In the genomic region with DNA sequence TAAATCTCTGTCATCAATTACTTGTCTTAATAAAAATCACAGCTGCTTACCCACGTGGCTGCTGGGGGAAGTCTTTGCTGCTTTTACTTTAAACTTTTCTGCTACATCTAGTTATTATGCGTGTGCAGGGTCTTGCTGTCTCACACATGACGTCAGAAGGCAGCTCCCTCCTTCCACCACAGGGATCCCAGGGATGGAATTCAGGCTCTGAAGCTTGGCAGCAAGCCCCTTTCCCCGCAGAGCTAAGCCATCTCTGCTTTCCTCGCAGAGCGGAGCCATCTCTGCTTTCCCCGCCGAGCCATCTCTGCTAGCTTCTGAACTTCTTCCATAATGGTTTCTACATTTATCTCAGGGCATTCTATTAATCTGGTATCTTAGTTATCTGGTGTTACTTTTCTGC, we compare ENCODE assay signal across 16 mouse cellular contexts.
DNase-seq lines count a peak whose midpoint lies in the region; ATAC-seq and TF ChIP-seq lines count a peak whose summit lies in the region.
"Had no signal": no experiment of that assay in that cellular context is flagged by ENCODE, and none has a peak within 500 bp of the region (broad histone marks: within the 10 kb centered on the region; RNA-seq: fewer than 3 reads in every experiment).

No protein-coding gene starts in this region.

- H3K9ac ChIP-seq in midbrain, postnatal 0 days (replicated peaks; ENCODE audit: low read length, poor library complexity, severe bottlenecking) = no peak overlapping the region
- no peak overlapping the region for H3K9ac ChIP-seq in midbrain, embryonic 11.5 days (ENCODE audit: low read length)
- H3K9ac ChIP-seq: kidney, embryonic 15.5 days; liver, embryonic 12.5 days; neural tube, embryonic 13.5 days had no signal

- no peaks in the 10 kb centered on the region for H3K9me3 ChIP-seq in midbrain, postnatal 0 days (ENCODE audit: low read length)
- peaks cover 6% of the 10 kb centered on the region; the same call in 1 of the 2 replicates for H3K9me3 ChIP-seq in midbrain, embryonic 11.5 days (ENCODE audit: control insufficient read depth, low read length)
- H3K9me3 ChIP-seq: liver, embryonic 12.5 days had no signal

- H3K4me1 ChIP-seq in midbrain, postnatal 0 days (ENCODE audit: insufficient read depth, low read length) = peaks cover 8% of the 10 kb centered on the region; the same call in 1 of the 2 replicates
- H3K4me1 ChIP-seq in midbrain, embryonic 11.5 days (ENCODE audit: control insufficient read depth, insufficient read depth, low read length) = peaks cover 11% of the 10 kb centered on the region
- peaks cover 11% of the 10 kb centered on the region for H3K4me1 ChIP-seq in kidney, adult 2 months (ENCODE audit: control insufficient read depth, insufficient read depth, low read length)
- H3K4me1 ChIP-seq: liver, embryonic 12.5 days had no signal

- H3K36me3 ChIP-seq in midbrain, postnatal 0 days (ENCODE audit: insufficient read depth, low read length) = no peaks in the 10 kb centered on the region
- no peaks in the 10 kb centered on the region for H3K36me3 ChIP-seq in midbrain, embryonic 11.5 days (ENCODE audit: control insufficient read depth, insufficient read depth, low read length)
- H3K36me3 ChIP-seq in kidney, adult 2 months (ENCODE audit: control insufficient read depth, insufficient read depth, low read length) = no peaks in the 10 kb centered on the region
- H3K36me3 ChIP-seq: liver, embryonic 12.5 days had no signal

- no peak for ATAC-seq in midbrain, postnatal 0 days (ENCODE audit: low FRiP score)
- ATAC-seq in midbrain, embryonic 11.5 days (ENCODE audit: low FRiP score) = no peak
- ATAC-seq: liver, embryonic 12.5 days had no signal

- no peak overlapping the region for H3K27ac ChIP-seq in midbrain, postnatal 0 days (ENCODE audit: low read depth, low read length)
- H3K27ac ChIP-seq in midbrain, embryonic 11.5 days (ENCODE audit: low read depth, low read length) = no peak overlapping the region
- H3K27ac ChIP-seq in kidney, adult 2 months (ENCODE audit: insufficient read depth, low read depth, low read length) = no peak overlapping the region
- H3K27ac ChIP-seq: kidney, embryonic 15.5 days; layer of hippocampus, adult 2 months; liver, embryonic 12.5 days; neural tube, embryonic 13.5 days had no signal

- no peaks in the 10 kb centered on the region for H3K27me3 ChIP-seq in midbrain, postnatal 0 days (ENCODE audit: insufficient read depth, low read length)
- no peaks in the 10 kb centered on the region for H3K27me3 ChIP-seq in midbrain, embryonic 11.5 days (ENCODE audit: control insufficient read depth, insufficient read depth, low read length)
- H3K27me3 ChIP-seq in kidney, adult 2 months (replicated peaks; ENCODE audit: control insufficient read depth, insufficient read depth, low read length) = no peaks in the 10 kb centered on the region
- H3K27me3 ChIP-seq: kidney, embryonic 15.5 days; liver, embryonic 12.5 days; neural tube, embryonic 13.5 days had no signal

- no peak for TF ChIP-seq CTCF in midbrain, postnatal 0 days (IDR thresholded peaks at IDR 0.05)
- TF ChIP-seq CTCF in kidney, adult 2 months (conservative IDR thresholded peaks at IDR 0.05; ENCODE audit: insufficient read depth, insufficient read length, low read depth, low read length) = no peak

- WGBS in midbrain, postnatal 0 days = 52% methylated on average over 8 of the region's 8 CpGs
- 69% methylated on average over 8 of the region's 8 CpGs for WGBS in midbrain, embryonic 11.5 days
- 73% methylated on average over 8 of the region's 8 CpGs for WGBS in kidney, adult 2 months

- no peak overlapping the region; the same call in 1 of the 2 replicates for H3K4me2 ChIP-seq in midbrain, postnatal 0 days (ENCODE audit: low read depth, low read length, poor library complexity, severe bottlenecking)
- no peak overlapping the region for H3K4me2 ChIP-seq in midbrain, embryonic 11.5 days
- H3K4me2 ChIP-seq: heart, embryonic 11.5 days; kidney, embryonic 15.5 days; liver, embryonic 12.5 days; neural tube, embryonic 13.5 days had no signal

- peak; percentile 48 for DNase-seq in gastrocnemius, adult 18-20 months (ENCODE audit: low spot score)
- DNase-seq in gastrocnemius, postnatal 25 days = no peak
- DNase-seq in midbrain, postnatal 0 days (ENCODE audit: low spot score) = peak; percentile 54
- no peak for DNase-seq in midbrain, embryonic 11.5 days (ENCODE audit: low spot score, missing footprints)
- DNase-seq in cerebellum, postnatal 10 days = peak; percentile 74 to 83
- no peak for DNase-seq in adrenal gland, adult 18-20 months (ENCODE audit: low spot score in 2 of 2)
- DNase-seq in kidney, adult 2 months = no peak
- DNase-seq: adrenal gland, postnatal 10 days; heart, postnatal 36 days; thymus, adult 2 months had no signal

- no peak for TF ChIP-seq POLR2A in kidney, adult 2 months (IDR thresholded peaks at IDR 0.05; ENCODE audit: low read depth, low read length)

- no peak overlapping the region for H3K4me3 ChIP-seq in midbrain, postnatal 0 days (ENCODE audit: low read depth, low read length)
- H3K4me3 ChIP-seq in midbrain, embryonic 11.5 days (ENCODE audit: low read depth, low read length) = no peak overlapping the region
- H3K4me3 ChIP-seq in kidney, adult 2 months (ENCODE audit: insufficient read depth, low read depth, low read length) = no peak overlapping the region
- H3K4me3 ChIP-seq: forebrain, embryonic 10.5 days; kidney, embryonic 15.5 days; layer of hippocampus, adult 2 months; liver, embryonic 12.5 days; neural tube, embryonic 13.5 days had no signal

Comparison
In these comparisons a context has a peak if more than half of its experiments do, and no peak if none do; other contexts are left out.
1. DNase-seq: peak in gastrocnemius, adult 18-20 months (single experiment), midbrain, postnatal 0 days (single experiment) and cerebellum, postnatal 10 days (2 of 2); none in gastrocnemius, postnatal 25 days (single experiment), midbrain, embryonic 11.5 days (single experiment), adrenal gland, adult 18-20 months (0 of 2) and kidney, adult 2 months (single experiment).